Mouse (Mus musculus): ENCODE results near the gene Hist1h4h.
"Not testable (repeated sequence)": the region's sequence is repeated elsewhere in the genome, so short reads cannot be mapped to it uniquely, and the experiment has no call there.

Hist1h4h gene

DNA sequence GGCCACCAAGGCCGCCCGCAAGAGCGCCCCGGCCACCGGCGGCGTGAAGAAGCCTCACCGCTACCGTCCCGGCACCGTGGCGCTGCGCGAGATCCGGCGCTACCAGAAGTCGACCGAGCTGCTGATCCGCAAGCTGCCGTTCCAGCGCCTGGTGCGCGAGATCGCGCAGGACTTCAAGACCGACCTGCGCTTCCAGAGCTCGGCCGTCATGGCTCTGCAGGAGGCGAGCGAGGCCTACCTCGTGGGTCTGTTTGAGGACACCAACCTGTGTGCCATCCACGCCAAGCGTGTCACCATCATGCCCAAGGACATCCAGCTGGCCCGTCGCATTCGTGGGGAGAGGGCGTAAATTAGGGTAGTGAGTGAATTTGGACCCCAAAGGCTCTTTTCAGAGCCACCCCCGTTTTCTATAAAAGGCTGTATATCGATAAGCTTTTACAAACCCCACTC, 45.0 kb downstream of the Hist1h4h start:
- not testable (repeated sequence) for DNase-seq (ENCODE audit: low spot score)

DNA sequence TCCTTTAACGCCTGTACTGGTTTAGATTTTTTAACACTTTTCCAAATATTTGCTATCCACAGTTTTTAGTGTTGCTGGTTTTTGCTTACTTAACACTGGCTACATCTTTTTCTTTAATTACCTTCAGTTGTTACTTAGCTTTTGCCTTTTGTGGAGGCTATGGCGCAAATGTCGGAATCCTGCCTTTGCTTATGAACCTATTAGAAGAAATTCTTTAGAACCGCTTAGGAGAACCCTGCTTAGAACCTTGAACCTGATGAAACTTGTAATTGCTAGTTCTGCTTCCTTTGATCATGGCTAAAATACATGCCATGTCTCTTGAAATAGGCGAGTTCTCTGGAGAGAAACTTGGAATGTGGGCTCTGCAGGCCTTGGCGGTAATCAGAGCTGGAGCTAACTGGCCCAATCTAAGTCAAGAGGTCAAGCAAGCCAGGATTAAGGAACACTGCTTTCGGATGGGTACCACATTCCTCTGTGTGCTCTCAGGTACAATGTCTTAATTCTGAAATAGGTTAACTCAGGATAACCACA, 45.6 kb downstream of the Hist1h4h start:
- DNase-seq (ENCODE audit: low spot score), result no peak

DNA sequence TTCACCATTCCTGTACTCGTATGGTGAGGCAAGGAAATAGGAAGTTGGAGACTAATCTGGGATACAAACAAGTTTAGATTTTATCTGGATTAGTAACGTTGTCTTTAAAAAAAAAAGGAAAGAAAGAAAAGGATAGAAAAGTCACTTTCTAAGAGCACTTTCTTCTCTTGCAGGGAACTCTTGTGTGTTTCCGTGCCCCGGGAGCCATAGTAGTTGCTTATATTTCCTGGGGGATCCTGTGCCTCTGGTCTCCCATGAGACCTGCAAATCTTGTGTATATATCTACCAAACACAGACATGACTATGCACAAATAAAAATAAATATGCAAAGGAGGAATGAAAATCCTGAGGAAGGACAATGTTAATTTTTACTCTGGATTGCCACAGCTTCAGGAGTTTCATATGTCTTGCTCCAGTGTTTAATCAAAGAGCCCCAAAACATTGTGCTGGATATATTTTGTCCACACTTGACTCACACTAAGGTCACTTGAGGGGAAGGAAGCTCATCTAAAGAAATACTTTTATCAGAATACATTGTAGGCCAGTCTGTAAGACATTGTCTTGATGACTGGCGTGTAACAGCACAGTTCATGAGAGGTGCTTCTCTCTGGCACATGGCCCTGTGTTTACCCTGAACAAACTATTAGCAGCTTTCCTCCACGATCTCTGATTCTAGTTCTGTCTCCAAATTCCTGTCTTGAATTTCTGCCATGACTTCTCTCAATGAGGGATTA, 46.2 kb downstream of the Hist1h4h start:
- no peak for DNase-seq (ENCODE audit: low spot score)

DNA sequence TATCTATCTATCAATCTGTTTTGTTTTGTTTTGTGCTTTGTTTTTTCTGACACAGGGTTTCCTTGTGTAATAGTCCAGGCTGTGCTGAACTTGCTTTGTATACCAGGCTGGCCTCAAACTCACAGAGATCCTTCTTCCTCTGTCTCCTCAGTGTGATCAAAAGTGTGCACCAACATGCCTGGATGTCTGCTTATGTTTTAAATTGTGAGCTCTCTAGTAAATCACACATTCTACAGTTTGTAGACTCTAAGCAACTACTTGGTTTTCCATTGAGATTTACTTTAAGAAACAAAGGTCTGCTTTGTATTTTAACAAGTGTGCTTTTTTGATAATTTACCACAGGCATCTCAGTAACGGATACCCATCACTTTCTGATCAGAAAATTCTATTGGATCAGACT, 47.0 kb downstream of the Hist1h4h start:
- DNase-seq (ENCODE audit: low spot score), result no peak
